Mouse (Mus musculus) heart, postnatal 36 days (tissue): Measurements from ENCODE around the gene Slc43a2. TPM values are rescaled to one million over a fixed set of nuclear protein-coding genes. Genes with fewer than 3 reads are reported as not detected.
"Not testable (repeated sequence)": the region's sequence is repeated elsewhere in the genome, so short reads cannot be mapped to it uniquely, and the experiment has no call there.

ENCODE experiments used
- DNase-seq, 2 experiments: peaks; one replicate each; pipeline ENCODE4 v3.0.0; 2021 to 2022
- intact Hi-C: fragments of 180-260 bp; cut with DNase I; formaldehyde crosslinking; loops from one replicate; pipeline ENCODE4 v1.15.1; 2025
- total RNA-seq, 2 experiments: library from RNA; stranded (reverse); gene quantifications; 2 replicates each; pipeline ENCODE4 v1.2.3; 2021

Gene Slc43a2
- total RNA-seq, 2 experiments from 2014 or later: 17.7 to 22.2 TPM

DNA sequence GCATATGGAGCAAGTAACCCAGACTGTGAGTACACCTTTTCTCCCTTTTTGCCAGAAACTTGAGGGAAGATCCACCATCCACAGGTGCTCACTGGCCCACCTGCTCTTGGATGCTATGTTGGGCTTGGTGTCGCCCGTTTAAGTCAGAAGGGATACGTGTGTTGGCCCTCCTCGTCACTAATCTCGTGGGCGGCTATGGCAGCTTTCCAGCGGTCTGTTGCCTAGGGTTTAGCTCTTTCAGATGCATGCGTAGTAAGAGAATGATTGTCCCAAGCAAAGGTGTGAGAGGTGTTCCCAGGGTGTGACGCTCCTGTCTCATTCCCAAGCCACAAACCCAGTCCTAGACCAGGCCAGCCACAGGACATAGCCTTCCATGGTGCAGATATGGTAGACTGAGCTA lies 13.2 kb downstream of the Slc43a2 start:
- no peak for DNase-seq
- intact Hi-C loops: no loop called here

GRCm38 (mm10) chr11:75546057-75546456 lies 14.6 kb downstream of the Slc43a2 start:
- intact Hi-C loops: no loop called here
- DNase-seq: no peak

DNA sequence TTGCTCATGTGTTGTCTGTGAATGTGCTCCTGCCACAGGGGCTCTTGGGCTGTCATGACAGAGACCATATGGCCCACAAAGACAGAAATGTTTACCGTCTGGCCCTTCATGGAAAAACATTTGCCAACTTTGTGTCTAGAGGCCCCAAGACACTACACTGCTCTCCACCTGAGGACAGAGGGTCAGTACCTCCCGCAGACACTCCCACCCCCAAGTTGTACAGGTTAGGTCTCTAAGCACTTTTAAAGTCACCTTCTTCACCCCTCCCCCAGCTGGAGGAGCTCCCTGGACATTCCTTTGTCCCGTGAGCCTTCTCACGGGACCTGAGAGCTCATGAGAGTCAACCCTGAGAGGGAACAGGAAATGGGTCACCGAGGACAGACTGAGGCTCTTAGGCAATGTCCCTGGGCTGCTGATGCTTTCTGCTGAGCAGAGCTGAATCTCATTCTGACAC lies 18.2 kb downstream of the Slc43a2 start:
- intact Hi-C loops: no loop called here
- peak in 1 of 2 experiments; percentile 25 for DNase-seq

GRCm38 (mm10) chr11:75550200-75550946 lies 18.9 kb downstream of the Slc43a2 start:
- DNase-seq: peak; percentile 22 to 48
- intact Hi-C loops: no loop called here

DNA sequence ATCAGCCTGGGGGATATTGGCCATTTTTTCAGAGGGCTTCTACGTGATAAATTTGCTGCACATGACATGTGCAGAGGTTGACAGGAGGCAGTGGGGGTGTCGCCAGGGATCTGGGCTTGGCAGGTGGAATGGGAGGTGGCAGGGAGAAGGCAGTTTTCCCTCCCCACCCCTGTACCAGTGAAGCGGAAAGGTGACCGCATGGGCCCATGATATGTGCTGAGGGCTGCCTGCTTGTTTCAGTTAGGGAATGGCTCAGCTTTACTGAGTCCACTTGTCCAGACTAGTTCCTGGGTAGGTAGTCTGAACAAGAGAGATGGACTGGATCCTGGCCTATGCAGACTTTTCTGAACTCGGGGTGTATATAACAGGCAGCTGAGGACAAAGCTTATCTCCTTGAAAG lies 19.8 kb downstream of the Slc43a2 start:
- DNase-seq: peak in 1 of 2 experiments; percentile 8
- intact Hi-C loops: no loop called here

- peak; percentile 53 to 76 for DNase-seq
- intact Hi-C loops: no loop called here
Observed at GRCm38 (mm10) chr11:75551961-75552441, 20.5 kb downstream of the Slc43a2 start.

- DNase-seq: no peak
- intact Hi-C loops: no loop called here
Observed at GRCm38 (mm10) chr11:75552906-75553482, 21.5 kb downstream of the Slc43a2 start.

- DNase-seq, intact Hi-C loops: not testable (repeated sequence)
Observed at GRCm38 (mm10) chr11:75556006-75556405, 24.5 kb downstream of the Slc43a2 start.

DNA sequence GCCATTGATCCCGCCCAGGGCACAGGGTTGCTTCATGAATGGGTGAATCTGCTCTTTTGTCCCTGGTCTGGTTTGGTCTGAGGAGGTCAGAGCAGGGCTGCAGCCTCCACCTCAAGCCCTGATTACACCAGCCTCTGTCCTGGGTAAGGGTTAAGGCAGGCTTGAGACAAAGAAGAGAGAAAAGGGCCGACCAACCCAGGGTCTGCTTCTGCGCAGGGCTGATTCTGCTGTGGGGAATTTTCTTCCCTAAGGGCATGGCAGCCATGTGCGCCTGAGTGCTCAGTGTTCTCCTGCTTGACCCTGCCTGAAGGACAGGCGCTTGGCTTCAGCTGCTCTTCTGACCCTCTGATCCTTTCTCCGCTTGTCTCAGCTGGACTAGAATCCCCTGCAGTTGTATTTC lies 25.6 kb downstream of the Slc43a2 start:
- intact Hi-C loops: no loop called here
- no peak for DNase-seq

- intact Hi-C loops: no loop called here
- DNase-seq: no peak
Observed at GRCm38 (mm10) chr11:75558101-75558500, 26.6 kb downstream of the Slc43a2 start.

DNA sequence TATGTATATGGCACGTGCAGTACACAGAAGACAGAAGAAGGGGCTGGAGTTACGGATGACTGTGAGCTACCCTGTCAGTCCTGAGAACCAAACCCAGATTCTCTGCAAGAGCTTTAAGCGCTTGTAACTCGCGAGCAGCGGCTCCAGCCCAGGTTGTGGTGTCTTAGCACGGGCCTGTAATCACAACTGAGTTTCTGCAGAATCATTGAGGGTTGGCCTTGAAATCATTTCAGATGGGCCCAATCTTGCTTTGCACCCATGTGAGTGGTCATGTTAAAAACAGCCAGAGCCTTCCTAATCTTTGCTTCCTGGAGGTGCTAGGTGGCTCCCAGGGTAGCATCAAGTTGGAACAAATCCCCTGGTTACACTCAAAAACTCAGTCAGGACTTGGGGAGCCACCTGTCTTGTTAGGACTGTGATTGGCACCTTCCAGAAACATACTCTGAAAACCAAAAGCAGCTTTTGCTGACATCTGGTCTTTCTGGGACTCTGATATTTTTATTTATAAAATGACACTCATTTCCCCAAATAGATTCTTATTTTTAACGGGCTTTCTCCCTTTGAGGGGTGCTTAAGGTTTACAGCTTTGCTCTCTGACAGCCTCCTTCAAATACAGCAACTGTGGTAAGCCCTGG lies 28.5 kb downstream of the Slc43a2 start:
- intact Hi-C loops: no loop called here
- no peak for DNase-seq

DNA sequence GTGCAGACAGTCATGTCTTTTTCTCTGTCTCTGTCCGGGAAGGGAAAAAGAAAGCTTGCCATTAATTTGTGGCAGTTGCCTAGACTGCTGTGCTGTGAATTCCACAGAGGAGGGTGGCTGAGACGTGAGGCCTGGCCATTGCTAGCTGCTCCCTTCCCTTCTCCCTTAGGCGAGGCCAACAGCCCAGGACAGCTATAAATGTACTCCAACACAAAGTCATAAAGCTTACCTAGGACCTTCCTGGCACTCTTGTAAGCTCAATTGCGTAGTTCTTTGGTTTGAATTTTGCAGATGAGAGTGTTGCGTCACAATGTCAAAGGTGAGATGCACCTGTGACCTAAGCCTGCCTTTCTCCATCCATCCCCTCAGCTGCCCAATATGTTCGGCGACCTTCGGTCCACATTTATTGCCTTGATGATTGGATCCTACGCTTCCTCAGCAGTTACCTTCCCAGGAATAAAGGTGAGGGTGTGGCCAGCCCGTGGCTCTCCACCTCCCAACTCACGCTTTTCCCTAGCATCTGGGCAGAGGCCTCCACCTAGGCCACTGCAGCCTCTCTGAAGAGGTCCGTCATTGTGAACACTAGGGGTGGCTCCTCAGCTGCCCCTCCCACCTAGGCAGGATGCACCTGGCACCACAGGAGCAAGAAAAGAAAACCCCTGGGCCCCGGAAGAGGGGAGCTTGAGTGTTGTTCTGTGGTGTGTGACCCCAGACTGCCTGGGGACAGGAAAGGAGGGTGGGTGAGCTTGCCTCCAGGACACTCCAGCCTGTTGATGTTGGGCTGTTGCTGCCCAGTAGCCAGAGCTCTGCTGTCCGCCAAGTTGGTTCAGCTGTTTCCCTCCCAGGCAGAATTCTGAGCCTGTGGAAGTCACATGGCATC lies 29.3 kb downstream of the Slc43a2 start:
- no peak for DNase-seq
- intact Hi-C loops: no loop called here

DNA sequence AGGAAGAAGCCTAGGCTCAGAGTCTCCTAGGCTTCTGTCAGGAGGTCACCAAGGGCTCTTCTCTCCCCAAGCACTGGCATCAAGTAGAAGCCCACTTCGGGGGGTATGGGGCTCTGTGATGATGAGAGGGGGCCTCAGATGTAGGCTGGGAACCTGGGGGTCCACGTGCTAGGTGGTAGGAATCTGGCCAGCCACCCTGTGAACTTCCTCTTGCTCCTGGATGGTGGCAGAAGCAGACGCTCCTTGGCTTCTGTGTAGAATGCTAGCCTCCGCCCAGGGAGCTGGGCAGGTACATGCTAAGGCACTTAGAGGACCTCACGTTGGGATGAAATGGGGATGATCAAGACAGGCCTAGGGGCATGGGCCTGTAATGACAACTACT lies 29.9 kb downstream of the Slc43a2 start:
- intact Hi-C loops: no loop called here
- DNase-seq: no peak

- no peak for DNase-seq
- intact Hi-C loops: no loop called here
Observed at GRCm38 (mm10) chr11:75562840-75563239, 31.3 kb downstream of the Slc43a2 start.

DNA sequence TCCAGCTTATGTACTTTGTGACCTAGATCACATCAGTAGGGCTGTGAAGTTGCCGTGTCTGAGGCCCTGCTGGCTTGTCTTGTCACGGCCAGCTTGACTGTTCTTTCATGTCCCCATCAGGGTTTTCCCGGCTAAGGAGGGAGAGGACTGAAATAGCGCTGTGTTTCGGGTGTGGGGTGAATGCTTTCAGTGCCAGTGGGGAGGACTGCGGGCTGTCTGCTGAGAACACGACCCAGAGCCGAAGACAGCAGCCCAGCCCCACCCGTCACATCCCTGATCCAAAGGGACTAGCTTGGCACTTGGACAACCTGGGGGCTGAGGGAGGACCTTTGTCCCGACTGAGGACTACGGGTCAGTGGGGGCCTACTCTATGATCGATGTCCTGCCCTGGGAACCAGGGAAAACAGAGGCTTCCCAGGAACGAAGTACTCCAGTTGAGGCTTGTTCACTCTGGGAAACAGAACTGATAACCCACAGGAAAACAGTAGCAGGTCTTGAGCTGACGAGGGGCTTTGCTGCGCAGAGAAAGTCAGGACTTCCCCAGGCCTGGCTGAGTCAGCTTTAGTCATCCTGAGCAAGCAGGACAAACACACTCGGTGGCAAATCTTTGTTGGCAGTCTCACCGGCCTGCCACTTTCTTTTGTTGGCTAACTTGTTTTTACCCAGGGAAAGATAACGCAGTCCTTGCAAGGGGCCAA lies 32.5 kb downstream of the Slc43a2 start:
- DNase-seq: peak; percentile 53 to 70

GRCm38 (mm10) chr11:75565849-75566248 lies 34.4 kb downstream of the Slc43a2 start:
- intact Hi-C loops: no loop called here
- peak; percentile 71 to 76 for DNase-seq

More for the DNA sequence above, 32.5 kb downstream of the Slc43a2 start:
- intact Hi-C loops: no loop called here

DNA sequence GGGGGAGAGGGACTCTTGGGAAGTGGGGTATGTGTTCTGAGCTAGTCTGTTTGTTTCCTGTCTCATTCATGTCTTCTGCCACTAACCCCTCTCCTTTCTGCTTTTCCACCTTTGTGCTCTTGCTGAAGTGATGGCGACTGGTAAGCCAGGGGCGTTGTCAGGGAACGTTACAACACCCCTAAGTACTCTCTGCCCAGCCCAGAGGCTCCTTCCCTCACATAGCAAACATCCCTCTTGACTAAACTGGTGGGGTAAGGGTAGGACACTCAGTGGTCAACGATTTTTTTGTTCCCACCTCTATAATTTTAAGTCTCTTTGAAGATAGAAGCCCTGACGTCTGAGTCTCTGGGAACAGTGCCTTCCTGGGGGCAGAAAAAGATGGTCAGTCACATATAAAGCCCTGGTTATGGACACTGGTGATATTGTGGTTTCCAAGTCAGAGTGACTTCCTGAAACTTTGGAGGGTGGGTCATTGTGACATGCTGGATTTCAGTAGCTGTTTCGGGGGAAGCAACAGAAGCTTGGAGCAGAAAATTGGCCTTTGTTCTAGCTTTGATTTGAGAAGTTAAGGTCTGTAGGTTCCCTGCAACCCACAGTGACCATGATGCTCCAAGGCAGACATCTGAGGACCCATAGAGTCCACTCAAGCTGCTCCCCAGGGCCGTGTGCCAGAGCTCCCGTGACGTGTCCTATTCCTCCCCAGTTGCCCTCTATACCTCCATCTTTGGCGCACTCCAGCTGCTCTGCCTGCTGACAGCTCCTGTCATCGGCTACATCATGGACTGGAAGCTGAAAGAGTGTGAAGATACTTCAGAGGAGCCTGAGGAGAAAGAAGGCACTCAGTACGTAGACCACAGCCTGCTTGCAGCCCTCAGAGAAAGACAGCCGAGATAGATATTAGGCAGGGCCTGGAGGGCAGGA lies 35.0 kb downstream of the Slc43a2 start:
- peak in 1 of 2 experiments; percentile 33 for DNase-seq
- intact Hi-C loops: no loop called here

DNA sequence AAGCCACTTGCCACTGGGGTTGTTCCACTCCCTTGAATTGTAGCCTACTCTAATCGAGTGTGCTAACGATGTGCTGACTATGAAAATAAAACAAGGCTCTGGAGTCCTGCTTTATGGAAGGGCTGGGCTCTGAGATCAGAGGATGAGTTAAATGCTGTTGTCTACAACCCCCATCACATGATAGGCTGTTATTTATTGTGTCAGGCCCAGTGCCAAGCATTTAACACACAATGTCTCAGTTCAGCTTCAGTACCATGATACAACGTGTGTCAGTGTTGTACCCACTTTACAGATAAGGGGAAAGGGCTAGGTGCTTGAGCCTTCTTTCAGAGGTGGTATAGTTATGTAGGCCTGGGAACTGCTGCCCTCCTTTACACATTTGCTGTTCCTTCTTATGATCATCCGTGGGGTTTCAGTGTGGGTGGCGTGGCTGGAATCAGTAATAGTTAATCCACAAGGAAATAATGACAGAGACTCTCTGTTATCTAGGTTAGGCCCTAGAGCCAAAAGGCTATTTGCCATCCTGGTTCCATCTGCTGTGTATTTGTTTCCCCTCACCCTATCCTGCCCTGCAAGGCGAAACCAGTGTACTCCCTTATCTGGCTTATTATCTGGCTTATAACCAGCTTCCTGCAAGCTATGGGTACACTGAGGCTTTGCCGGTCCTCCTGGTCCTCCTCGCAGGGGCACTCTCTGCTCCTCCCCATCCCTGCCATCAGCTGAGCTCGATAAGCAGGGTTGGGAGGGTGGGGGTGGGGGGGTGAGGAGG lies 36.0 kb downstream of the Slc43a2 start:
- DNase-seq: no peak
- intact Hi-C loops: no loop called here
